Mouse (Mus musculus) MEL (cell line): ENCODE results near the gene Hdhd3. TPM values are rescaled to one million over a fixed set of nuclear protein-coding genes. Genes with fewer than 3 reads are reported as not detected.
A peak's percentile ranks its signal among the peaks of the same experiment; 100 is the strongest.

ENCODE experiments used
- DNase-seq: peaks from one replicate; pipeline ENCODE4 v3.0.0; 2011; ENCODE audit warnings: low read depth, low spot score
- H3K27ac ChIP-seq: 2 replicates; pipeline ENCODE4 v1.5.1; 2012; ENCODE audit warnings: low read depth, mild to moderate bottlenecking, control low read depth, low read length, moderate library complexity; ENCODE audit not compliant: control insufficient read depth
- H3K27me3 ChIP-seq, 2 experiments: fragments of 150-350 bp in 1 of 2; sonication (generic) in 1 of 2; 2 replicates each; pipeline ENCODE4 v1.6.1; 2012; ENCODE audit warnings: low read length in 2 of 2, mild to moderate bottlenecking in 2 of 2, improper control_type of control experiment in 1 of 2, moderate library complexity in 1 of 2; ENCODE audit not compliant: insufficient read depth in 2 of 2, control insufficient read depth in 1 of 2
- H3K36me3 ChIP-seq, 2 experiments: 2 replicates each; pipeline ENCODE4 v1.6.1; 2012 to 2014; ENCODE audit warnings: low read length in 2 of 2, improper control_type of control experiment in 1 of 2, inconsistent platforms in 1 of 2, mild to moderate bottlenecking in 1 of 2; ENCODE audit not compliant: insufficient read depth in 2 of 2, control insufficient read depth in 1 of 2
- H3K4me1 ChIP-seq, 2 experiments: fragments of 150-350 bp in 1 of 2; sonication (generic) in 1 of 2; 2 replicates each; pipeline ENCODE4 v1.6.1; 2012; ENCODE audit warnings: low read length in 2 of 2, improper control_type of control experiment in 1 of 2, mild to moderate bottlenecking in 1 of 2; ENCODE audit not compliant: insufficient read depth in 2 of 2, control insufficient read depth in 1 of 2
- H3K4me3 ChIP-seq, 2 experiments: fragments of 150-350 bp in 1 of 2; sonication (generic) in 1 of 2; 2 replicates each; pipeline ENCODE4 v1.5.1; 2012; ENCODE audit warnings: low read depth in 2 of 2, low read length in 2 of 2, mild to moderate bottlenecking in 2 of 2, moderate library complexity in 2 of 2, control low read depth in 1 of 2, improper control_type of control experiment in 1 of 2; ENCODE audit not compliant: control insufficient read depth in 1 of 2, insufficient read depth in 1 of 2
- H3K79me2 ChIP-seq: 2 replicates; pipeline ENCODE4 v1.6.1; 2012; ENCODE audit warnings: mild to moderate bottlenecking, low read length, moderate library complexity; ENCODE audit not compliant: control insufficient read depth, poor library complexity, insufficient read depth
- H3K9ac ChIP-seq: 2 replicates; pipeline ENCODE4 v1.6.1; 2012; ENCODE audit warnings: low read depth, mild to moderate bottlenecking, control low read depth, low read length, moderate library complexity; ENCODE audit not compliant: control insufficient read depth, poor library complexity, severe bottlenecking
- H3K9me3 ChIP-seq: fragments of 150-350 bp; sonication (generic); replicated peaks from 2 replicates; pipeline ENCODE4 v1.6.1; 2012; ENCODE audit warnings: mild to moderate bottlenecking, low read length, improper control_type of control experiment, moderate library complexity; ENCODE audit not compliant: insufficient read depth
- BHLHE40 ChIP-seq: IDR thresholded peaks from 2 replicates; pipeline ENCODE4 v1.6.1; 2012; ENCODE audit warnings: low read depth, mild to moderate bottlenecking, inconsistent platforms, low read length, improper control_type of control experiment, borderline replicate concordance
- ELF1 ChIP-seq: IDR thresholded peaks from 2 replicates; pipeline ENCODE4 v1.6.1; 2014; ENCODE audit warnings: low read depth, mild to moderate bottlenecking, inconsistent platforms, low read length, improper control_type of control experiment, moderate library complexity
- GATA1 ChIP-seq: IDR thresholded peaks from 2 replicates; pipeline ENCODE4 v1.6.1; 2011; ENCODE audit warnings: low read depth, low read length, improper control_type of control experiment
- MAX ChIP-seq: IDR thresholded peaks from 2 replicates; pipeline ENCODE4 v1.6.1; 2011; ENCODE audit warnings: low read length, improper control_type of control experiment
- MAZ ChIP-seq: IDR thresholded peaks from 2 replicates; pipeline ENCODE4 v1.6.1; 2012; ENCODE audit warnings: low read depth, mild to moderate bottlenecking, inconsistent platforms, low read length, improper control_type of control experiment
- MYB ChIP-seq: IDR thresholded peaks from 2 replicates; pipeline ENCODE4 v1.6.1; 2011; ENCODE audit warnings: mild to moderate bottlenecking, low read depth, low read length, improper control_type of control experiment
- MYC ChIP-seq: IDR thresholded peaks from 2 replicates; pipeline ENCODE4 v1.6.1; 2011; ENCODE audit warnings: low read depth, mild to moderate bottlenecking, low read length, improper control_type of control experiment, moderate library complexity
- NRF1 ChIP-seq: IDR thresholded peaks from 2 replicates; pipeline ENCODE4 v1.6.1; 2014; ENCODE audit warnings: low read depth, mild to moderate bottlenecking, inconsistent platforms, low read length, improper control_type of control experiment, moderate library complexity; ENCODE audit not compliant: poor library complexity, insufficient read depth, severe bottlenecking
- POLR2A ChIP-seq, 2 experiments: IDR thresholded peaks; 2 replicates each; pipeline ENCODE4 v1.6.1; 2011 to 2012; ENCODE audit warnings: low read length in 2 of 2, mild to moderate bottlenecking in 2 of 2, control low read depth in 1 of 2, improper control_type of control experiment in 1 of 2, low read depth in 1 of 2, moderate library complexity in 1 of 2; ENCODE audit not compliant: control insufficient read depth in 1 of 2, insufficient read depth in 1 of 2, poor library complexity in 1 of 2
- SIN3A ChIP-seq: IDR thresholded peaks from 2 replicates; pipeline ENCODE4 v1.6.1; 2012; ENCODE audit warnings: low read length, improper control_type of control experiment, inconsistent platforms
- SMC3 ChIP-seq: IDR thresholded peaks from 2 replicates; pipeline ENCODE4 v1.6.1; 2011; ENCODE audit warnings: low read depth, low read length, improper control_type of control experiment
- UBTF ChIP-seq: IDR thresholded peaks from 2 replicates; pipeline ENCODE4 v1.6.1; 2012; ENCODE audit warnings: low read depth, mild to moderate bottlenecking, inconsistent platforms, low read length, improper control_type of control experiment, moderate library complexity, borderline replicate concordance; ENCODE audit not compliant: insufficient read depth
- USF2 ChIP-seq, 2 experiments: IDR thresholded peaks; 2 replicates each; pipeline ENCODE4 v1.6.1; 2011 to 2012; ENCODE audit warnings: improper control_type of control experiment in 2 of 2, low read length in 2 of 2, borderline replicate concordance in 1 of 2, inconsistent platforms in 1 of 2, low read depth in 1 of 2, mild to moderate bottlenecking in 1 of 2; ENCODE audit not compliant: insufficient read depth in 1 of 2
- ZKSCAN1 ChIP-seq: IDR thresholded peaks from 2 replicates; pipeline ENCODE4 v1.6.1; 2012; ENCODE audit warnings: low read depth, mild to moderate bottlenecking, inconsistent platforms, low read length, improper control_type of control experiment, moderate library complexity
- polyA plus RNA-seq, 2 experiments: library from polyadenylated mRNA; stranded (reverse) in 1 of 2; unstranded in 1 of 2; fragments of >175 nt in 1 of 2; fragments of >200 nt in 1 of 2; gene quantifications; 2 replicates each; pipeline versions ENCODE4 v1.2.1 to v1.2.4; 2012; ENCODE audit warnings: low replicate concordance in 2 of 2, low read depth in 1 of 2; ENCODE audit not compliant: insufficient read length in 2 of 2, insufficient read depth in 1 of 2, missing spikeins in 1 of 2
- total RNA-seq: library from RNA; depleted of rRNA; stranded (reverse); fragments of 300-350 nt; gene quantifications from 2 replicates; pipeline ENCODE4 v1.2.3, GENCODE M21; 2012

Hdhd3 gene
- total and polyA plus RNA-seq, 3 experiments: 3.5 to 6.0 TPM; not detected in 1

GRCm38 (mm10) chr4:62496815-62497214 is 6.5 kb downstream of the Hdhd3 start (continued):
- no peak for TF ChIP-seq SMC3

GRCm38 (mm10) chr4:62495946-62496345 is 7.3 kb downstream of the Hdhd3 start:
- no peak overlapping the region for H3K9ac ChIP-seq
- no peak for TF ChIP-seq NRF1
- no peak for TF ChIP-seq MAX
- no peak for TF ChIP-seq UBTF
- no peak for TF ChIP-seq USF2 (IDR thresholded peaks at IDR 0.05; ENCODE audit: borderline replicate concordance in 1 of 2, insufficient read depth in 1 of 2, low read depth in 1 of 2, low read length in 2 of 2)
- no peak for TF ChIP-seq GATA1
- no peak for TF ChIP-seq MAZ
- no peak for TF ChIP-seq BHLHE40
- no peak for TF ChIP-seq ZKSCAN1
- TF ChIP-seq MYB: no peak
- no peaks in the 10 kb centered on the region; a peak in 1 of 4 replicates for H3K27me3 ChIP-seq
- peak; percentile 18 for DNase-seq
- no peaks in the 10 kb centered on the region for H3K79me2 ChIP-seq
- no peak overlapping the region for H3K4me3 ChIP-seq
- no peak overlapping the region for H3K27ac ChIP-seq
- H3K4me1 ChIP-seq: peaks cover 5 to 15% of the 10 kb centered on the region in 2 experiments; a peak in 3 of 4 replicates
- H3K9me3 ChIP-seq: no peaks in the 10 kb centered on the region
- peaks cover 0 to 5% of the 10 kb centered on the region in 2 experiments; a peak in 1 of 4 replicates for H3K36me3 ChIP-seq

- Histone ChIP-seq H3K9me3 (no peaks in the 10 kb centered on the region), H3K4me1 (peaks cover 5 to 13% of the 10 kb centered on the region in 2 experiments; a peak in 3 of 4 replicates), H3K36me3 (peaks cover 0 to 5% of the 10 kb centered on the region in 2 experiments; a peak in 1 of 4 replicates), H3K27me3 (no peaks in the 10 kb centered on the region; a peak in 1 of 4 replicates), H3K79me2 (no peaks in the 10 kb centered on the region), H3K4me3 (peak overlapping the region in 1 of 2 experiments; percentile 9; a peak in 1 of 4 replicates), H3K27ac (no peak overlapping the region), H3K9ac (no peak overlapping the region)
- TF ChIP-seq MYC (0 out of 2 replicates have a peak, but pooled peaks have one; percentile 11), POLR2A (IDR thresholded peaks at IDR 0.05; ENCODE audit: control insufficient read depth in 1 of 2, insufficient read depth in 1 of 2, low read depth in 1 of 2, low read length in 2 of 2, poor library complexity in 1 of 2) (no peak), ELF1 (no peak), SIN3A (0 out of 2 replicates have a peak, but pooled peaks have one; percentile 19), MAX (peak; percentile 29; the same call in 1 of the 2 replicates)
- DNase-seq: peak; percentile 50
Measured at GRCm38 (mm10) chr4:62494230-62494629, 9.0 kb downstream of the Hdhd3 start.
